Mouse (Mus musculus): Measurements from ENCODE around the gene Ola1.

GRCm38 (mm10) chr2:73218913-73219312 is at the start of gene Ola1:
- TF ChIP-seq POLR2A (IDR thresholded peaks at IDR 0.05; ENCODE audit: low read depth, low read length) (no peak), CTCF (conservative IDR thresholded peaks at IDR 0.05; ENCODE audit: insufficient read depth, insufficient read length, low read depth, low read length) (no peak)

Measured in kidney, adult 2 months (tissue).